Comparison of ENCODE assay signal across 18 mouse cellular contexts in genomic region chr8:94274030-94274429, GRCm38 (mm10). TPM values are rescaled to one million over a fixed set of nuclear protein-coding genes. Genes with fewer than 3 reads are reported as not detected.
DNase-seq lines count a peak whose midpoint lies in the region; ATAC-seq and TF ChIP-seq lines count a peak whose summit lies in the region.
"Had no signal": no experiment of that assay in that cellular context is flagged by ENCODE, and none has a peak within 500 bp of the region (broad histone marks: within the 10 kb centered on the region; RNA-seq: fewer than 3 reads in every experiment).

No protein-coding gene starts in this region.

- peak; percentile 37 for TF ChIP-seq CTCF in forebrain, postnatal 0 days (IDR thresholded peaks at IDR 0.05; ENCODE audit: low read depth)

- no peak overlapping the region for H3K9ac ChIP-seq in forebrain, postnatal 0 days
- H3K9ac ChIP-seq in kidney, embryonic 16.5 days (replicated peaks; ENCODE audit: low read length): no peak overlapping the region
- H3K9ac ChIP-seq: heart, embryonic 13.5 days; liver, embryonic 15.5 days had no signal

- no peaks in the 10 kb centered on the region for H3K36me3 ChIP-seq in forebrain, postnatal 0 days (ENCODE audit: insufficient read depth)
- no peaks in the 10 kb centered on the region for H3K36me3 ChIP-seq in forebrain, embryonic 10.5 days (replicated peaks)
- H3K36me3 ChIP-seq in kidney, embryonic 16.5 days (ENCODE audit: insufficient read depth, low read length): no peaks in the 10 kb centered on the region
- H3K36me3 ChIP-seq: heart, embryonic 13.5 days; liver, embryonic 15.5 days had no signal

- no peaks in the 10 kb centered on the region for H3K27me3 ChIP-seq in forebrain, postnatal 0 days (ENCODE audit: insufficient read depth, low read length)
- H3K27me3 ChIP-seq in forebrain, embryonic 10.5 days (ENCODE audit: poor library complexity, severe bottlenecking): no peaks in the 10 kb centered on the region
- no peaks in the 10 kb centered on the region for H3K27me3 ChIP-seq in kidney, embryonic 16.5 days (ENCODE audit: insufficient read depth, low read length)
- H3K27me3 ChIP-seq: heart, embryonic 13.5 days; liver, embryonic 15.5 days had no signal

- no peak overlapping the region for H3K4me3 ChIP-seq in forebrain, postnatal 0 days (ENCODE audit: low read depth, low read length)
- H3K4me3 ChIP-seq in forebrain, embryonic 10.5 days: no peak overlapping the region
- H3K4me3 ChIP-seq in kidney, embryonic 16.5 days (ENCODE audit: low read length): no peak overlapping the region
- H3K4me3 ChIP-seq: erythroblast, embryonic 14.5 days; heart, embryonic 13.5 days; liver, embryonic 15.5 days had no signal

- peaks cover 9% of the 10 kb centered on the region for H3K4me1 ChIP-seq in forebrain, postnatal 0 days (ENCODE audit: insufficient read depth)
- H3K4me1 ChIP-seq in forebrain, embryonic 10.5 days: peaks cover 15% of the 10 kb centered on the region
- peaks cover 4% of the 10 kb centered on the region; the same call in 1 of the 2 replicates for H3K4me1 ChIP-seq in kidney, embryonic 16.5 days (ENCODE audit: insufficient read depth, low read length)

- H3K9me3 ChIP-seq in forebrain, postnatal 0 days (ENCODE audit: low read length): no peaks in the 10 kb centered on the region
- H3K9me3 ChIP-seq in forebrain, embryonic 10.5 days: no peaks in the 10 kb centered on the region
- H3K9me3 ChIP-seq in kidney, embryonic 16.5 days (ENCODE audit: low read length): no peaks in the 10 kb centered on the region
- H3K9me3 ChIP-seq: heart, embryonic 13.5 days; liver, embryonic 15.5 days had no signal

- no peak for DNase-seq in forebrain, postnatal 0 days
- DNase-seq in forebrain, embryonic 10.5 days (ENCODE audit: extremely low spot score, low spot score): no peak
- peak; percentile 16 to 29 for DNase-seq in kidney, postnatal 4 days
- peak; percentile 69 for DNase-seq in right cerebral cortex, adult 18-20 months
- no peak for DNase-seq in right cerebral cortex, postnatal 25 days
- DNase-seq in cerebellum, adult 11 months: no peak
- DNase-seq: cerebellum, adult 8-10 months; gastrocnemius, postnatal 36 days; right cerebral cortex, postnatal 14 days had no signal

- WGBS in forebrain, postnatal 0 days: 65% methylated on average over 5 of the region's 5 CpGs
- WGBS in forebrain, embryonic 10.5 days: 86% methylated on average over 5 of the region's 5 CpGs
- WGBS in kidney, embryonic 16.5 days: 64% methylated on average over 5 of the region's 5 CpGs

- no peak overlapping the region for H3K27ac ChIP-seq in forebrain, postnatal 0 days (ENCODE audit: low read depth, low read length)
- H3K27ac ChIP-seq in forebrain, embryonic 10.5 days: no peak overlapping the region
- no peak overlapping the region for H3K27ac ChIP-seq in kidney, embryonic 16.5 days (ENCODE audit: low read length)
- H3K27ac ChIP-seq: heart, embryonic 13.5 days; liver, embryonic 15.5 days had no signal

- H3K4me2 ChIP-seq in forebrain, postnatal 0 days (ENCODE audit: low read depth): no peak overlapping the region
- no peak overlapping the region for H3K4me2 ChIP-seq in kidney, embryonic 16.5 days (replicated peaks; ENCODE audit: low read depth, low read length)
- H3K4me2 ChIP-seq: heart, embryonic 13.5 days; liver, embryonic 15.5 days had no signal

- ATAC-seq in forebrain, postnatal 0 days: no peak
- no peak for ATAC-seq in kidney, embryonic 16.5 days (ENCODE audit: low FRiP score, low TSS enrichment)
- ATAC-seq in erythroid progenitor cell, adult 5-6 weeks (replicated peaks; ENCODE audit: low FRiP score, poor library complexity, severe bottlenecking): no peak
- ATAC-seq: midbrain, embryonic 16.5 days had no signal

RNA-seq across cellular contexts. Expression of gene Slc12a3, which starts 55.0 kb away (rescaled TPM):
- total RNA-seq in forebrain, postnatal 0 days (2014; rRNA removed): 0.29 TPM in 1 of 2 replicates, not detected in the other
- 0.08 and 0.12 TPM in 2 replicates for polyA plus RNA-seq in forebrain, postnatal 0 days (2015; fragmentation: Nextera tagmentation; extraction: Ambion mirVana)
- not detected in 2 replicates for polyA plus RNA-seq in forebrain, embryonic 10.5 days (2016; fragmentation: Nextera tagmentation; extraction: Ambion mirVana)
- polyA plus RNA-seq in kidney, embryonic 16.5 days (2015; fragmentation: Nextera tagmentation; extraction: Ambion mirVana): 14.5 and 16.6 TPM in 2 replicates
- total RNA-seq in erythroid progenitor cell, adult 5-6 weeks (2015; ENCODE audit: low replicate concordance): 0.84 and 4.0 TPM in 2 replicates
- total RNA-seq in erythroid progenitor cell, adult 5-6 weeks (2017; ENCODE audit: low replicate concordance): 0.90 TPM in 1 of 2 replicates, not detected in the other
- total RNA-seq: gastrocnemius, postnatal 36 days; hematopoietic stem cell, adult 5-6 weeks had no signal
- polyA plus RNA-seq: erythroblast, embryonic 14.5 days; heart, embryonic 13.5 days; limb, embryonic 11.5 days; midbrain, embryonic 16.5 days; neural tube, embryonic 11.5 days had no signal

RNA-seq across cellular contexts. Expression of gene Nup93, which starts 59.7 kb away (rescaled TPM):
- 43.7 and 44.5 TPM in 2 replicates for total RNA-seq in forebrain, postnatal 0 days (2014; rRNA removed)
- 31.4 and 36.7 TPM in 2 replicates for polyA plus RNA-seq in forebrain, postnatal 0 days (2015; fragmentation: Nextera tagmentation; extraction: Ambion mirVana)
- 155 and 164 TPM in 2 replicates for polyA plus RNA-seq in forebrain, embryonic 10.5 days (2016; fragmentation: Nextera tagmentation; extraction: Ambion mirVana)
- 92.3 and 94.2 TPM in 2 replicates for polyA plus RNA-seq in kidney, embryonic 16.5 days (2015; fragmentation: Nextera tagmentation; extraction: Ambion mirVana)
- 21.8 and 22.7 TPM in 2 replicates for total RNA-seq in erythroid progenitor cell, adult 5-6 weeks (2015; ENCODE audit: low replicate concordance)
- 10.3 and 20.4 TPM in 2 replicates for total RNA-seq in erythroid progenitor cell, adult 5-6 weeks (2017; ENCODE audit: low replicate concordance)

Comparison
In these comparisons a context has a peak if more than half of its experiments do, and no peak if none do; other contexts are left out.
1. DNase-seq: peak in kidney, postnatal 4 days (2 of 2) and right cerebral cortex, adult 18-20 months (single experiment); none in forebrain, postnatal 0 days (single experiment), forebrain, embryonic 10.5 days (single experiment), right cerebral cortex, postnatal 25 days (single experiment) and cerebellum, adult 11 months (single experiment).
2. RNA of gene Slc12a3, which starts 55.0 kb away (polyA plus RNA-seq): 14.5 to 16.6 TPM in kidney, embryonic 16.5 days; 0.08 to 0.12 TPM in forebrain, postnatal 0 days and not detected in forebrain, embryonic 10.5 days; every median in the first group is over 10 times any median in the second.